Mouse (Mus musculus) small intestine, adult 2 months (tissue): Measurements from ENCODE around the gene 1810010D01Rik.

ENCODE experiments used
- CTCF ChIP-seq: fragments of 200-500 bp; IDR thresholded peaks from 2 replicates; pipeline ENCODE4 v1.5.1; 2012; ENCODE audit warnings: low read depth, mild to moderate bottlenecking, control low read depth, inconsistent platforms, low read length, moderate library complexity, mixed read lengths; ENCODE audit not compliant: insufficient replicate concordance, insufficient read length; ENCODE audit errors: extremely low read depth
- POLR2A ChIP-seq: fragments of 200-500 bp; IDR thresholded peaks from 2 replicates; pipeline ENCODE4 v1.6.1; 2012; ENCODE audit warnings: low read depth, mild to moderate bottlenecking, control low read depth, inconsistent platforms, low read length, moderate library complexity

GRCm38 (mm10) chr7:145189342-145189741 lies 18.6 kb downstream of the 1810010D01Rik start:
- TF ChIP-seq POLR2A, result no peak
- no peak for TF ChIP-seq CTCF
